Mouse (Mus musculus) thymus, postnatal 4 days (tissue): ENCODE data around the gene Dlg2.

Source experiments
- DNase-seq: peaks from one replicate; pipeline ENCODE4 v3.0.0; 2021

Gene Dlg2

DNA sequence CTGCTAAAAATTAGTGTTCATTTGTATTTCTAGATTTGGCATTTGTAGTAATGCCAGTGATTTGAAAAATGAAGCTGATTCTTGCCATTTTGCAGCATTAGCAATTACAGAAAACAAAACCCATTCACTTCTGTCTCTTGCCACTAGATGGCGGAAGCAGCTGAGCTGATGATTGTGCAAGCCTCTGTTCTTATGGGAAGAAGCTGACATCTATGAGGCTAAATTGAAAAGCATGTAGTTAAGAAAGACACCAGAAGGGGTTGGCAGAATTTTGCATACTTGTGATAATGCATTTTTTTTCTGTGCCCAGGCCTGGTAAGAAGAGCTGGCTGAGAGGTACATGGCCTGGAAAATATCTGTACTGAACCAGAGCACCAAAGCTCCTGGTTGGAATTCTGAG, 980.7 kb downstream of the Dlg2 start:
- DNase-seq: peak; percentile 25

DNA sequence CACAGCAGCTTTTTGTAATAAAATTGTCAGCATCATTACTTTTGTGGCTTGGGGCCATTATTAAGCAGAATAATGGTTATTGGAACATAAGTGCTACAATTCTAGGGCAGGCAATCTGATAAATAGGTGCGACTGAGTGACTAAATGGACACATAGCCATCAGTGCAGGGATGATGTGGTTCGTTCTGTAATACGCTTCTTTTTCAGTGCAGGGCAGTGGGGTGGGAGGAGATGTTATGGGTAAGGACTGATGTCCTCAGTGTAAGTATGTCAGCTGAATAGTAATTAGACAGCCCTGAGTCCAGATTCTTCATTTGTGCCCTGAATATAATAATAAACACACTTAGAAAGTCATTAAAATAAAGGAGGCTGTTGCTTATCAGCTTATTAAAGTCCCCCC, 984.9 kb downstream of the Dlg2 start:
- DNase-seq: no peak

DNA sequence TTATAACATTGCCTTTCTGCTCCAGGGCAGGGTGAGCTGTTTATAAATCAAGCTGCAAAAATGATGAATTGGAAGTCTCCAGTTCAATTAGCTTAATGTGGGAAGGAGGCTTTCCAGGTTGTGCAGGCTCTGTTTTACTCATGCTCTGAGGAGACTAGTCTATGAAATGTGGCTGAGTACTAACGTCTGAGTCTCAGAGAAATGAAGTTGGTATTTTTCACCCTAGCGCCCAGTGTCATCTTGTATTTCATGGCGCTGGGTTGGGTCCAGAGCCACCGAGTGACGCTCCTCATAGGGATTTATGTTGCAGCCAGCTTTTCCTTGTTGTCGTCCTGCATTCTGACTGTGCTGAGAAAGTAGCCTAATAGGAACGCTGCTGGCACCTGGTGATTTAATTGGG, 986.8 kb downstream of the Dlg2 start:
- DNase-seq: no peak

DNA sequence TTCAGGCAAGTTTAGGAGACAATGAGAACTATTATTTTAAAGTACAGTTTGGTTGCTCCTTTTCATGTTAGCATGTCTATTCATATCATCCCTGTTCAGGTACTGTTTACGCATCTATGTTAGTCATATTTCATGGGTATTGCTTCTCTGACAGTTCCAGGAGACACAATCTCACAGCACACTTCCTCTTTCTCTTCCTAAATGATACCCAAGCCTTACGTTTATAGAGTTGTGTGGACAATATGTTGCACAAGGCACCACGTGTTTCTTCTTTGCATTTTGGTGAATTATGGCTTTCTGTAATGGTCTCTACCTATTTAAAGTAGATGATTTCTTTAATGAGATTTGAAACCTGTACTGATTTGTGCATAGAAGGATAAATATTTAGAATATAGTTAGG, 990.6 kb downstream of the Dlg2 start:
- DNase-seq: no peak

DNA sequence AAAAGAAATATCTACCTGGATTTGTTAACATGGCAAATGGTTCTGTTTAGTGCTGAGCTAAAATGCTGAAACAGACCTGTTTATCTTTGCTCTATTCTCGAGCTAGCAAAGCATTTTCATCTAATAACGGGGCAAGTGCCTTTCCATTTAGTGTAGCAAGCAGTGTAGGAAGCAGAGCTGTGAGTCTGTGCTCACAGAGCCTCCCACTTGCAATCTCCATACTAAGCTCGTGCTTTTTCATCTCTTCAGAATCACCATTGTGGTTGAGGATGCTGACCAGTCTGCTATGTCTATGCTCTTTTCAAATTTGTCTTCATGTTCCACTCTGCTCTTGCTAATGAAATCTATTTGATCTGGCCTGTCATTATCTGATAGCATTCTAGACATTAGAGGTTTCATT, 1002.7 kb downstream of the Dlg2 start:
- DNase-seq: no peak

DNA sequence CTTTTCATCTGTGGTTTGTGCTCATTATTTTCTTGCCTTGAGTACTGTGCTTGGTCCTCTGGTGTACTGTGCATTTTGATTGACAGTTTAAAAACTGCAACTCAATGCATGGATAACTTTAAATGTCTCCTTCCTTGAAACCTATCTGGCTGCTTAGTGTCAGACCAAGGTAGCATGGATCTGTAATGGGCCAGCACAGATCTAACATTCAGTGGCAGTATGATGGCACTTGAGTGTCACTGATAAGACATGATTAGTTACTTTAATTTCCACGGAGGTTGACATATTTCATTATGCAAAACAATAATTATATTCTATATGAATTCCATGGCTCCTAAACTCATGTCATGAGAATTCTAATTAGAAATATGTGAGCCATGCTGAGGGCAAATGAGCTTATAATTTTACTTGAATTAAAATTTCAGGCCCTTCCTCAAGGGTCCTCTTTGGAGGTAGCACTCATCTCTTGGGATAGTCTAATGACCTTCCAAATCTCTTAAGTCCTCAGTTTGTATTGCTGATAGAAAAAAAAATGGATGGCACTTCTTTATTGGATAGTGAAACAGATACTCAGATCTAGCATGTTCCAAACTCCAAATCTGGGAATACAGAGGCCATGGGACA, 1005.2 kb downstream of the Dlg2 start:
- no peak for DNase-seq

DNA sequence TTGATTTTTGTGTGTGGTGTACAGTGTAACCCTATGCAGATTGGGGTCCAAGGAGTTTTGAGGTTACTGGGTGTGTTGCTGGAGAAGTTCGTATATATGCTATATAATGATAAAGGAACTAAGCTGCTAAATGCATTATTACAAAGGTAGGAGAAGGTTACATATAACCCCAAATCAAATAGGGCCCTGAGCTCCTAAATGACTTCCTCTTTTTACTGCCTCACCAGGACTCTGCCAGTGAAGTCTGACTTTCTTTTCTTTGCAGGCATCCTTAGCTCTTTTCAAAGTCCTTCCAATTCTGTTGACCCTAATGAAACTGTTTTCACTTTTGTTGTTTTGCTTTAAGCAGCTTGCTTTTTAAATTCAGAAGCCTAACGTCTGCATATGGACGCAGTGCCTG, 1016.8 kb downstream of the Dlg2 start:
- DNase-seq: no peak

DNA sequence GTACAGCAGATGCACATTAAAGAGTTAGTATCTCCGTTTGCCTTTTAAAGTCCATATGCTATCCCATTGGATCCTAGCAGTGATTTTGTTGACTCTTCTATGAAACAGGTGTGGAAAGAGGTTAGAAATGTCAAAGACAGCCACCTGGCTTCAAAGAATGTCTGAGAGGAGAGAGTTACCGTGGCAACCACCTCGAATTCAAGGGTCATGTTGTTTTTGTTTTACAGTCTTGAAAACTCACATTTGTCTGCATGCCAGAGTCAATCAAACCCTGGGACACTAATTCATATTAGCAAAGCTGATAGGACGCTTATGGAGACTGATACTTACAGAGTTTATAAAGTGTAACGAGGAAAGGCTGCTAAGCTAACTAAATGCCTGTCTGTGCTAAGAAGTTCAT, 1019.1 kb downstream of the Dlg2 start:
- DNase-seq: no peak

DNA sequence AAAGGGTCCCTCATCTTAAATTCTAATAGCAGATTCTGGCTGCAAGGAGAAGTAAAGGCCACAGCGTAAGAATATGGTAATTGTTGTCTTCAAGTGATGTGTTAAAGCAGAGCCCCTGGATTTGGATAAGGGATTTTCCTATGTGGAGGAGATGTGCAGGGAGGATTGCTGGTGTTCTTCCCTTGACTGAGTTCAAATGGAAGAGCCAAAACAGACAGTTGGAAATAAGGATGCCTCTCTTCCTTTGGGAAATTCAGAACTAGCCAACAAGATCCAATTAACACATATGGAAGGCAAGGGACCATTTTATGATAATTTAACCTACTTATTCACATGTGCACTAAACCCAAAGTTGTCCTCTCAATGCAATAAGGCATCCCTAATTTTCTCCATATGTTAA, 1034.6 kb downstream of the Dlg2 start:
- DNase-seq: no peak

DNA sequence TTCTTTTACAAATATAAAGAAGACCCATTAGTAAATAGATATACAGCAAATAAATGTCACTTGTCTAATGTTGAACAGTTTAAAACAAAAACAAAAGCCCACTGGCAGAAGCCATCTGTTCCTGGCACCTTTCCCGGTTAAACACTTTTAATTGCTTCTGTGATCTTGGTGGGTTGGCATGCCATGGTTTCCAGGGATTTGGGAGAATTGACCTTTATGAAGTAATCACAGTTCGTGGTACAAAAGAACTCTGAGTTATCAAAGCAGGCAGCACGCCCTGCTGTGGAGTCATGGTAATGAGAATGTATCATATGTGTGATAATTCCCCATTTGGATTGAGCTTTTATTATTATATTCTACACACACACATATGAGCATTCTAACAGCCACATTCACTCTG, 1038.0 kb downstream of the Dlg2 start:
- DNase-seq: no peak

DNA sequence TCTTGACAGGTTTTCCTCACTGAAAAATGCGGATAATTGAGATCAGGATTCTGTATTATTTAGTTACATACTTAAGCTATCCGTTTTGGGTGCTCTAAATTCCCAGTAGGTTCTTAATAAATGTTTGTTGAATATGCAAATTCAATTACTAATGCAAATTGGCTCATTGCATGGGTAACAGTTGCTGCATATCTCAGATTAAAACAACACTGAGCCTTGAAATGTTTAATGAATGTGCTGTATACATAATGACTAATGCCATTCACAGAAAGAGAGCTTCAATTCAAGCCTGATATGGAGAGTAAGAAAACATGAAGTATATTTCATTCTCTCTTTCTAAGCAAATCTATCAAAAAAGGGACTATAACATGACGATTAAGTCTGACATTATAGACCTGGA, 1039.8 kb downstream of the Dlg2 start:
- DNase-seq: no peak

DNA sequence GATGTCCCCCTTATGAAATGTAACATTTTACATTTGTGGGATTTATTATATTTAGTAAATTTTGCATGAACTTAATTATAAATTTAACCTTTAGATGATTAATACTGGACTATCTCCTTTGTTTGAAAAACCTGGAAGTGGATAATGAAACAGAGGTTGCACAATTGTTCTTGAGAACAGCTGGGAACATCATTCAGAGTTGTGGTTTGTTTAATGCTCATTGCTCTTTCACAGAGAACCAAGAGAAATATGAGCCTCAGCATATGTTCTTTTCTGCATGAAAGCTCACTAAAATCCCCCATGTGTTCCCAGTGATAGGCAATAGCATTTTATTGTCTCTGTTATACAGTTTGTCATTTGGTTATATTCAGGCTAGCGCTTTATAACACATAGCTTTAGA, 1049.4 kb downstream of the Dlg2 start:
- DNase-seq: no peak

DNA sequence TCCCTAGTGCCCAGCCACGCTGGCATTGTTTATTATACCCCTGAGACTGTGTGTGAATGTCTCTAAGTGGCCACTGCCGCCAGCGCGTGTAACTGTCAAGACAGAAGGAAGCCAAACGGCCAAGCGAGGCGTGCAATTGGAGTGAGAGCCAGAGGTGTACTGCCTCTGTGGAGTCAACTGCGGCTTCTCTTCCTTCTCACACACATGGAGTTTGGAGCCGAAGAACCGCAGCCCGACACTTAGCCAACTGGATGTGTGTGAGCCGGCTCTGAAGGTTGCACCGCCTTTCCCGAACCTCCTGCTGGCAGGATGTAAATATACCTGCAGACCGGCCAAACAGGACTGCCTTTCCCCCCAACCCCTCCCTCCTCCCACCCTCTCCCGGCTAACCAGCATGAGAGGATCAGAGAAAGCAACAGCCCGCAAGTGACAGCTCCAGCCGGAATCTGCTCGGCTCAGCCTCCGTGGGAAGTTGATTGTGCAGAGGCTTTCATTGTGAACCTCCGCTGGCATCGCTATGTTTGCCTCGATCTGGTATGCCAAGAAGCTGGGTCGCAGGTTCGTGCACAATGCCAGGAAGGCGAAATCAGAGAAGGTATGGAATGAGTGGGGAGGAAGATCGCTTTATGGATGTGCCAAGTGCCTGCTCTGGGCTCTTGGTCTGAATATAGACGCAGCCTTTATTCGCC, 1066.3 kb downstream of the Dlg2 start:
- no peak for DNase-seq

DNA sequence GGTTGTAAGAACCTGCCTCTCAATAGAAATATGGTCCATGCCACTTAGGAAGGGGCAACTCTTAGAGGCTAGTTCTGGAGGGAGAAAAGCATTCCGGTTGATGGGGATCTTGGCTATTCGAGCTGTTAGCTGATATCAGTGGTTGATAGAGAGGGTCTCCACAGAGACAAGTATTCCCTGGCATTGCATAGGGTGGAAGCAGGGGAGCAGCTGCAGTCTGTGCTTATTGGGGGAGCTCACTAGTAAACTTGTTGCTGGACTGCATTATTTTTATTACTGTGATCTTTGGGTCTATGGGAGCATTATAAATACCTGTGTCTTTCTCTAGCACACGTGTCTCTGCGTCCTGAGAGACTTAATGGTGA, 1066.8 kb downstream of the Dlg2 start:
- DNase-seq: no peak

DNA sequence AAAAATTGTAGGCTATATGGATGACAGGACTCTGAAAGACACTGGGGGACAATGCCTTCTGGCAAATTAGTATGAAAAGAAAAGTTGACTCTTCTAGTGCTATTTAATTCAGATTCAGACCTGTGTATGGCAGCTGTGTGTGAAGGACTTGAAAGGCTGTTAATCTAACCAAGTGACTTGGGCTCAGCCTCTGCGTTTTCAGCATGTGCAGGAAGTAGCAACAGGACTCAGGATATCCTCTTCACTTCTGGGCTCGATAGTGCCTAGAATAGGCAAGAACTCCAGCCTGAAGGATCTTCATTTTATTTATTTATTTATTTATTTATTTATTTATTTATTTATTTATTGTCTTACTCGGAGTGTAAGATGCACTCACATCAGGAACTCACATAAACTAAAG, 1068.1 kb downstream of the Dlg2 start:
- DNase-seq: no peak

DNA sequence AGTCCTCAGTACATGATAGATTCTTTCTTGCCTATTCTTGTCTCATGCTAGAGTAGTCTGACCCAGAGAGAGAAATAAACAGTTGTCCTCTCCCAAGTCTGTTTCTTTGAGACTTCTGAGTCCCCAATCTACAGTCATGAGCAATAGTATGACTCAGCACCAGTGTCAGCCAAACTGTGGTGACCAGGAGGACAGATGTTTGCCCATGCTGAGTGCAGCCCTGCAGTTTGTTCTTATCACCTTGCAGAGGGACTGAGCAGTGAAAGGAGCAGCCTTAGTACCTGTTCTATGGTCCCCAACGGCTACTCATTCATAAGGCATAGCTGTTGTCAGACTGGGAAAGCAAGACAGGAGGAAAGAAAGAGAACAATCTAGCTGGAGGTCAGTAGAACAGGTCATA, 1072.3 kb downstream of the Dlg2 start:
- DNase-seq: no peak

DNA sequence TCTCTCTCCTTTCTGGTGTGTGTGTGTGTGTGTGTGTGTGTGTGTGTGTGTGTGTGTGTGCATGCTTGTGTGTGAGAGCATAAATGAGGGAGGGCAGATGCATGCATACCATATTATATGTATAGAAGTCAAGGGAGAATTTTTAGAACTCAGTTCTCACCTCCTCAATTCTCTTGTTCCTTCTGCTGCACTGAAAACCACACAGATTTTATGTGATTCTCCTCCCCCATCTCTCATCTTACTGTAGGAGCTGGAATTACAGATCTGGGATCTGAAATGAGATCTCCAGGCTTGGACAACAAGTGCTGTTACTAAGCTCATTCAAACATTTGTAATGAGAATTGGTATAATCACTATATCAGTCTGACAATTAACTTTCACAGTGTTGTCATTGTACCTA, 1081.1 kb downstream of the Dlg2 start:
- DNase-seq: no peak

DNA sequence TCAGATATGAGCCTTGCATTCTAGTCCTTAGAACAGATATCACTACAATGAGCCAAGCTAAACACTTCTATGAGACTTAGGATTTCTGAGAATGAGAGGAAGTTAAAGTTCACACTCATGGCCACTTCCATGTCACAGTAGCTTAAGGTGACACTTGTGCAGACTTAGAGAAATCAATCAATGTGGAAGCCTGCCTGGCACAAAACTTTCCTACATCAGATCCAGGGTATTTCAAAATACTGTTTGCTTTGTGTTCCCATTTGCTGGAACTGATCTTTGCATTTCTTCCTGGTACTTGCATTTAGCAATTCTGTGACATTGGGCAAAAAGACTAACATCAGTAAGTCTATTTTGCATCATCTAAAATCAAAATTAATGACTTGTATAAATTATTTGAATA, 1091.0 kb downstream of the Dlg2 start:
- no peak for DNase-seq

DNA sequence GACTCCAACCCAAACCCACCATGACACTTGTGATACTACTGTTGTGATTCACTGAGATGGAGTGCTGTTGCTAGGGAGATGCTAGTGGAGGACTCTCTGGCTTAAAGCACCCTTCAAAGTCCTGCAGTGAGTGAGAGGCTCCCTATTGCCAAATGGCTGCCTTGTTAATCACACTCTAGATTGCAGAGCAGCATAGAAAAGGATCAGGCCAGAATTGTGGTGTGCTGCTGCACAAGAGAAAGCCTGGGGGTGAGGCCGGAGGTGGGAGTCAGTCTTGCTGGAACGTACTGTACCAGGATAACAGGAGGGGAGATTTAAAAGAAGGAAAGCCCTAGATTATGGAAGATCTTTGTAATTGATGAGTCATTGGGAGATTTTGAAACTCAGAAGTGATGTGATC, 1094.5 kb downstream of the Dlg2 start:
- no peak for DNase-seq

DNA sequence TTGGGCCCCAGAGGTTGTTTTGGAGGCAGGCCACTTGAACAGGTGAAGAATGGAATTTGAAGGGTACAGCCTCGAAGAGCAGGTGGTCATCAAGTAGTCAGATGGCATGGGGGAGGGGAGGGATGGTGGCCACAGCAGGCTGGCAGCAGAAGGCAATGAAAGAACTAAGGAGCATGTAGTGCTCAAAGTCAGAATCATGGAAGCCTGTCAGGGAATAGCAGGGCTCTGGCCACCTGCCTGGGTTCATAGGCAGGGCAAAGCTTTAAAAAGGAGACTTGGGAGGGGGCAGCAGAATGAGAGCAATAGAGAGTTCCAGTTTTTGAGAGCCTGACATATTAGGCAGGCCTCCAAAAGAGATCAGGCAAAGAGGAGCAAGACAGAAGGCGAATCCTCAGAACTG, 1096.2 kb downstream of the Dlg2 start:
- DNase-seq: no peak

DNA sequence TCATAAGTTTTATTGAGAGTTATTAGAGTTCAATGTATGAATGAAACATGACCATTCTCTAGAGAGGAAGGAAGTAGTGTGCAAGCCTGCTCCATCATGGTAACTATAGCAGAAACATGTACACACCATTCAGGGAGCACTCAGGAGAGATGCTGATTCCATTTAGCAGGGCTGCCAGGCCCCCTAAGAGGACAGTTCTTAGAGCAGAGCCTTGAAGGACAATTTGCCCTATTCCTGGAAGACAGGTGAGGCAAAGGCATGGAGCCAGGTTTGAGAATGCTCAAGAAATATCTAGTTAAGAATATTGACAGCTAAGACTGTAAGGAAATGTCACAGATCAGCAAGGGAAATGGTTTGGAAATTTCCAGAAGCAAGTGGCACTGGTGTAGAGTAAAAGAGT, 1096.8 kb downstream of the Dlg2 start:
- DNase-seq: no peak

DNA sequence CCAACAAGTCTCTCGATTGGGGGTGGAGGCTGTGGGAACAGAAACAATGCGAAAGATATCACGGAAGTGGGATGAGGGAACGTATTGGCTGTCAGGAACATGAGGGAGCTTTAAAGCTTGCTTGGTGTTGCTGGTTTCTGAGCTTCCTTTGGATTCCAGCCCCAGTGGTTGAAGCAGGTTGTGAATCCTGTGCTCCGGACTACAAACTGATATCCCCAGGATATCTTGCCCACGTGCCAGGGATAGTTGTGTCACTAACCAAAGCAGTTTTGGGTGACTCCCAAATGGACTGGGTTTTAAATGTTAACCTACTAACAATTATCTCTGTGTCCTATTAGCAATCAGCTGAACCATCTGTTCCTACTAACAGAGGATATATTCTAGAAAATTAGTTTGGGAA, 1099.7 kb downstream of the Dlg2 start:
- no peak for DNase-seq

DNA sequence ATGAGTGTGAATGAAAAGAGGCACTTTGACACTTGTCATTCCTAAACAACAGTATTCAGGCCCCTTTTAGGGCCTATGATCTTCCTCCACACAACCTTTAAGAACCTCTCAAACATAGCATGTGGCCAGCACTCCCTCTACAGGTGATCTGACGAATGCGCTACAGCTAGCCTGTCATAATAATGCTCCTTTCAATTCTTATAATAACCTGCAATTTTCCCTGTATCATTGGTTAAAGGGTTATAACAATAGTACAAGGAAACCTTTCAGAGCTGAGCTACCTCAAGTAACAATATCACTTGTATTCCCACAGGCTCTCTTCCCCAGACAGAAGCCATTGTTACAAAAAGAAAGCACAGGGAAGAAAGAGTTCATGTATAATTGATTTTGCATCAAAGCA, 1105.7 kb downstream of the Dlg2 start:
- DNase-seq: no peak

DNA sequence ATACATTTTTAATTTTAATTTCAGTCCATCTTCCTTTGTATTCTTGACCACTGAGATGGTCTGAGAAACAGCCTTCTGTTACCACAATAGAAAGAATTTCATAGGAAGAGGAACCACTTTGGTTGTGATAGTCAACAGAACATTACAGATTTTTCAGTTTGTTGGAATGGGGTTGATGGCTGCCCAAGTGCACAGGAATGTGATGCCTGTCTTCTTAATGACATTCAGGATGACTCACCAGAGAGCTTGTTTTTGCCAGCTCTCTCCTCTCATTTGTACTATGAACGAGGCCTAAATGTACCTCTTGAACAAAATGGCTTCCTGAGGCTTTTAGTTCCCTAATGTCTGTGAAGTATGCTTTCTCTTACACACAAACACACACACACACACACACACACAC, 1107.1 kb downstream of the Dlg2 start:
- DNase-seq: no peak
